Mouse (Mus musculus) stomach, postnatal 0 days (tissue): Measurements from ENCODE around the gene Coro6. TPM values are rescaled to one million over a fixed set of nuclear protein-coding genes. Genes with fewer than 3 reads are reported as not detected.

Experiments
- ATAC-seq: fragments of 200-750 bp; cut with Nextera tagmentation; 2 replicates; pipeline ENCODE4 v1.8.0; 2017; ENCODE audit not compliant: low FRiP score, low TSS enrichment
- DNase-seq: peaks from one replicate; pipeline ENCODE4 v3.0.0-alpha.2; 2016; ENCODE audit warnings: low spot score
- H3K27ac ChIP-seq: fragments of 300-500 bp; sonication (generic); replicated peaks from 2 replicates; pipeline ENCODE4 v1.5.1; 2014; ENCODE audit warnings: mild to moderate bottlenecking, control low read depth
- H3K27me3 ChIP-seq: fragments of 300-500 bp; sonication (generic); 2 replicates; pipeline ENCODE4 v1.6.1; 2014; ENCODE audit warnings: low read length; ENCODE audit not compliant: control insufficient read depth, insufficient read depth
- H3K36me3 ChIP-seq: fragments of 300-500 bp; sonication (generic); 2 replicates; pipeline ENCODE4 v1.6.1; 2014; ENCODE audit warnings: low read length, mixed read lengths; ENCODE audit not compliant: control insufficient read depth, insufficient read depth
- H3K4me1 ChIP-seq: fragments of 300-500 bp; sonication (generic); replicated peaks from 2 replicates; pipeline ENCODE4 v1.6.1; 2014; ENCODE audit warnings: antibody characterized with exemption; ENCODE audit not compliant: control insufficient read depth, insufficient read depth
- H3K4me2 ChIP-seq: fragments of 300-500 bp; sonication (generic); replicated peaks from 2 replicates; pipeline ENCODE4 v1.6.1; 2014; ENCODE audit warnings: low read depth, mild to moderate bottlenecking, control low read depth, moderate library complexity
- H3K4me3 ChIP-seq: fragments of 300-500 bp; sonication (generic); 2 replicates; pipeline ENCODE4 v1.5.1; 2014; ENCODE audit warnings: low read depth, low read length, control low read depth
- H3K9ac ChIP-seq: fragments of 300-500 bp; sonication (generic); 2 replicates; pipeline ENCODE4 v1.6.1; 2014; ENCODE audit warnings: mild to moderate bottlenecking, low read length, control low read depth, mixed read lengths
- H3K9me3 ChIP-seq: fragments of 300-500 bp; sonication (generic); 2 replicates; pipeline ENCODE4 v1.6.1; 2016; ENCODE audit warnings: low read length; ENCODE audit not compliant: control insufficient read depth
- CTCF ChIP-seq: IDR thresholded peaks from 2 replicates; pipeline ENCODE4 v1.5.1; 2016; ENCODE audit warnings: antibody characterized with exemption, low read depth, mild to moderate bottlenecking, moderate library complexity
- EP300 ChIP-seq: optimal IDR thresholded peaks from 2 replicates; pipeline ENCODE3; 2016; ENCODE audit warnings: antibody characterized with exemption
- whole genome bisulfite sequencing: fragments of 180-500 bp; shearing (Covaris S2); extraction: QIAGEN DNeasy Blood & Tissue Kit; methylation state at CpG from one replicate; pipeline ENCODE4 v1.1.7; 2014; 5-methylcytosine and 5-hydroxymethylcytosine counted together
- polyA plus RNA-seq: library from polyadenylated mRNA; unstranded; fragments of >200 nt; fragmentation: Nextera tagmentation; extraction: Ambion mirVana; gene quantifications from 2 replicates; pipeline ENCODE4 v1.2.1, GENCODE M21; 2015

Coro6 gene
- 0.11 and 0.22 TPM in 2 replicates for polyA plus RNA-seq

GRCm38 (mm10) chr11:77462283-77463100 is at the start of gene Coro6:
TSS of gene Coro6 (plus strand) at chr11:77462411.
- DNase-seq = peak; percentile 85
- Histone ChIP-seq H3K4me1 (peaks cover 3% of the 10 kb centered on the region; the same call in 1 of the 2 replicates), H3K4me3 (peak within 1 kb of the TSS; percentile 51), H3K4me2 (peak within 1 kb of the TSS; percentile 98), H3K9me3 (no peaks in the 10 kb centered on the region), H3K27me3 (no peaks in the 10 kb centered on the region), H3K27ac (no peak within 1 kb of the TSS), H3K36me3 (no peaks in the 10 kb centered on the region), H3K9ac (peak within 1 kb of the TSS; percentile 53)
- peak; percentile 74 for ATAC-seq
- 1% methylated on average over 63 of the region's 73 CpGs for WGBS
- TF ChIP-seq EP300 = no peak
- TF ChIP-seq CTCF = no peak

- DNase-seq (no peak), ATAC-seq (no peak)
- H3K9me3 ChIP-seq = no peaks in the 10 kb centered on the region
- no peak overlapping the region for H3K9ac ChIP-seq
- H3K36me3 ChIP-seq = no peaks in the 10 kb centered on the region
- 57% methylated on average over 2 of the region's 2 CpGs for WGBS
- no peaks in the 10 kb centered on the region for H3K4me1 ChIP-seq
- no peak overlapping the region for H3K27ac ChIP-seq
- TF ChIP-seq EP300 (no peak), CTCF (no peak)
- H3K4me3 ChIP-seq = no peak overlapping the region
- H3K4me2 ChIP-seq = no peak overlapping the region
- H3K27me3 ChIP-seq = no peaks in the 10 kb centered on the region
Observed at GRCm38 (mm10) chr11:77414141-77414839, 47.9 kb upstream of the Coro6 start.

GRCm38 (mm10) chr11:77416212-77417000 is 45.8 kb upstream of the Coro6 start:
- Histone ChIP-seq H3K4me1 (no peaks in the 10 kb centered on the region), H3K4me2 (no peak overlapping the region), H3K27me3 (no peaks in the 10 kb centered on the region), H3K36me3 (no peaks in the 10 kb centered on the region), H3K9me3 (no peaks in the 10 kb centered on the region), H3K9ac (no peak overlapping the region), H3K4me3 (no peak overlapping the region), H3K27ac (no peak overlapping the region)
- ATAC-seq (no peak), DNase-seq (no peak)
- no peak for TF ChIP-seq EP300
- no peak for TF ChIP-seq CTCF
- WGBS = 69% methylated on average over 4 of the region's 4 CpGs

DNA sequence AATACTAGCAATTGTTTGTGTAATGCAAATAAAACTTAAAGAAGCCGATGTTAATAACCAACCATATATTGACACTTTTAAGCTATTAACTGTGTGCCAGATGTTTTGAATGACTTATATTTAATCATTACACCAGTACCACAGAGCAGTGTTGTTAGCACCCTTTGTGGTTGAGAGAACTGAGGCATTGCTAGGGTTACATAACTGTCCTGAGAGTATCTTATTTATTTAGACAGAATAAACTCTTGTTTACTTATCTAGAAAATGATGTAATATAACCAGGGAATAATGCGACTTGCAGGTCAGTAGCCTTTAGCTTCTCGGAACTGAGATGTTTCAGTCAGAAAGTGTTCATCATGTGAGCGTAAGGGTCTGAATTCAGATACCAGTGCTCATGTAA is 44.2 kb upstream of the Coro6 start:
- TF ChIP-seq CTCF (no peak), EP300 (no peak)
- Histone ChIP-seq H3K36me3 (no peaks in the 10 kb centered on the region), H3K27me3 (no peaks in the 10 kb centered on the region), H3K9me3 (no peaks in the 10 kb centered on the region), H3K4me3 (no peak overlapping the region), H3K4me2 (no peak overlapping the region), H3K4me1 (no peaks in the 10 kb centered on the region), H3K9ac (no peak overlapping the region), H3K27ac (no peak overlapping the region)
- DNase-seq (no peak), ATAC-seq (no peak)
- WGBS = 74% methylated on average over 4 of the region's 4 CpGs

GRCm38 (mm10) chr11:77423175-77423859 is 38.9 kb upstream of the Coro6 start:
- WGBS = 66% methylated on average over 4 of the region's 4 CpGs
- DNase-seq (peak; percentile 24), ATAC-seq (peak; percentile 32; the same call in 1 of the 2 replicates)
- Histone ChIP-seq H3K9me3 (no peaks in the 10 kb centered on the region), H3K27ac (no peak overlapping the region), H3K4me1 (no peaks in the 10 kb centered on the region), H3K36me3 (no peaks in the 10 kb centered on the region), H3K9ac (no peak overlapping the region), H3K4me3 (no peak overlapping the region), H3K4me2 (no peak overlapping the region), H3K27me3 (no peaks in the 10 kb centered on the region)
- TF ChIP-seq EP300 (no peak), CTCF (no peak)
